Mouse (Mus musculus): ENCODE measurements around the gene Lce1c. TPM values are rescaled to one million over a fixed set of nuclear protein-coding genes. Genes with fewer than 3 reads are reported as not detected.

Gene Lce1c
- total and polyA plus RNA-seq, 3 experiments: not detected

DNA sequence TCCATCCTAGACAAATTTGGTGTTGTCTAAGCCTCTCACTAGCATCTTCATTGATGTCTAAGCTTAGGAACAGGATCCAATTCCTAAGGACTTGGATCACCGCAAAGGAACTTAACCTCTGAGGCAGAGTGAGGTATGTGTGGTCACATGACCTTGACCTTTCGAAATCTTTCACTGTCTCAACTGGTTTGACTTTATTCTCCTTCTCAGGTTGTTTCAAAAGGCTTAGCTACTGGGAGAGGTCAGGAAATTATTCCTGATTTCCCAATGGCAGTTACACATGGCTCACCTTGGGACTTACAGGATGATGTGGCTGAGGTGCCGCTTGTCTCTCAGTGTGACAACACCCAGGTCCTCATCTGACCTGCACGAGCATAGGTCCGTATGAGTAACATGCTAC is 43.6 kb downstream of the Lce1c start:
- no peak for DNase-seq (ENCODE audit: low read depth, low spot score)

More for the DNA sequence above, 43.6 kb downstream of the Lce1c start:
- no peaks in the 10 kb centered on the region for H3K36me3 ChIP-seq (ENCODE audit: control insufficient read depth in 1 of 2, insufficient read depth in 2 of 2, low read length in 2 of 2)
- no peak overlapping the region for H3K27ac ChIP-seq (ENCODE audit: control insufficient read depth, low read depth, low read length)
- no peaks in the 10 kb centered on the region for H3K79me2 ChIP-seq (ENCODE audit: control insufficient read depth, insufficient read depth, low read length, poor library complexity)
- no peak for TF ChIP-seq CHD1 (IDR thresholded peaks at IDR 0.05; ENCODE audit: low read depth, low read length)
- TF ChIP-seq SMC3 (IDR thresholded peaks at IDR 0.05; ENCODE audit: low read depth, low read length): no peak
- TF ChIP-seq TAL1 (IDR thresholded peaks at IDR 0.05; ENCODE audit: low read length): no peak
- TF ChIP-seq ELF1 (IDR thresholded peaks at IDR 0.05; ENCODE audit: low read depth, low read length): no peak
- no peak for TF ChIP-seq KAT2A (conservative IDR thresholded peaks at IDR 0.05; ENCODE audit: low read depth, low read length)
- TF ChIP-seq MAX (IDR thresholded peaks at IDR 0.05; ENCODE audit: low read length): no peak
- no peak for TF ChIP-seq USF1 (IDR thresholded peaks at IDR 0.05; ENCODE audit: low read depth, low read length)
- no peak for TF ChIP-seq RAD21 (IDR thresholded peaks at IDR 0.05; ENCODE audit: low read depth, low read length)
- no peak for TF ChIP-seq ZMIZ1 (IDR thresholded peaks at IDR 0.05; ENCODE audit: low read depth, low read length)
- H3K4me1 ChIP-seq (ENCODE audit: control insufficient read depth in 1 of 2, insufficient read depth in 2 of 2, low read length in 2 of 2): no peaks in the 10 kb centered on the region
- H3K27me3 ChIP-seq (ENCODE audit: control insufficient read depth in 1 of 2, insufficient read depth in 2 of 2, low read length in 2 of 2): no peaks in the 10 kb centered on the region; a peak in 1 of 4 replicates
- no peak overlapping the region for H3K4me3 ChIP-seq (ENCODE audit: control insufficient read depth in 1 of 2, insufficient read depth in 1 of 2, low read depth in 2 of 2, low read length in 2 of 2)
- H3K9me3 ChIP-seq (replicated peaks; ENCODE audit: insufficient read depth, low read length): no peaks in the 10 kb centered on the region
- H3K9ac ChIP-seq (ENCODE audit: control insufficient read depth, low read depth, low read length, poor library complexity, severe bottlenecking): no peak overlapping the region

Other genes starting within 250 kb of the Lce1c start
- gene Gm9774, start 249.8 kb upstream of the Lce1c start, total RNA-seq (2012; rRNA removed): 17.4 and 26.0 TPM in 2 replicates
- 100 to 1,000 TPM; 107 to 140 TPM for gene Gm9774, start 249.8 kb upstream of the Lce1c start, polyA plus RNA-seq (2012; ENCODE audit: insufficient read depth in 1 of 2, insufficient read length in 2 of 2, low read depth in 1 of 2, low replicate concordance in 2 of 2, missing spikeins in 1 of 2)
- not detected in 2 replicates for gene Sprr2k, start 246.7 kb upstream of the Lce1c start, total RNA-seq (2012; rRNA removed)
- not detected for gene Sprr2k, start 246.7 kb upstream of the Lce1c start, polyA plus RNA-seq (2012; ENCODE audit: insufficient read depth in 1 of 2, insufficient read length in 2 of 2, low read depth in 1 of 2, low replicate concordance in 2 of 2, missing spikeins in 1 of 2)
- not detected in 2 replicates for gene Sprr1b, start 240.5 kb upstream of the Lce1c start, total RNA-seq (2012; rRNA removed)
- gene Sprr1b, start 240.5 kb upstream of the Lce1c start, polyA plus RNA-seq (2012; ENCODE audit: insufficient read depth in 1 of 2, insufficient read length in 2 of 2, low read depth in 1 of 2, low replicate concordance in 2 of 2, missing spikeins in 1 of 2): not detected
- gene Sprr3, start 220.5 kb upstream of the Lce1c start, total RNA-seq (2012; rRNA removed): not detected in 2 replicates
- not detected for gene Sprr3, start 220.5 kb upstream of the Lce1c start, polyA plus RNA-seq (2012; ENCODE audit: insufficient read depth in 1 of 2, insufficient read length in 2 of 2, low read depth in 1 of 2, low replicate concordance in 2 of 2, missing spikeins in 1 of 2)
- gene Sprr1a, start 193.4 kb upstream of the Lce1c start, total RNA-seq (2012; rRNA removed): not detected in 2 replicates
- not detected for gene Sprr1a, start 193.4 kb upstream of the Lce1c start, polyA plus RNA-seq (2012; ENCODE audit: insufficient read depth in 1 of 2, insufficient read length in 2 of 2, low read depth in 1 of 2, low replicate concordance in 2 of 2, missing spikeins in 1 of 2)
- gene Sprr4, start 178.8 kb upstream of the Lce1c start, total RNA-seq (2012; rRNA removed): not detected in 2 replicates
- not detected for gene Sprr4, start 178.8 kb upstream of the Lce1c start, polyA plus RNA-seq (2012; ENCODE audit: insufficient read depth in 1 of 2, insufficient read length in 2 of 2, low read depth in 1 of 2, low replicate concordance in 2 of 2, missing spikeins in 1 of 2)
- not detected in 2 replicates for gene 2310046K23Rik, start 144.7 kb upstream of the Lce1c start, total RNA-seq (2012; rRNA removed)
- not detected for gene 2310046K23Rik, start 144.7 kb upstream of the Lce1c start, polyA plus RNA-seq (2012; ENCODE audit: insufficient read depth in 1 of 2, insufficient read length in 2 of 2, low read depth in 1 of 2, low replicate concordance in 2 of 2, missing spikeins in 1 of 2)
- not detected in 2 replicates for gene Ivl, start 105.5 kb upstream of the Lce1c start, total RNA-seq (2012; rRNA removed)
- gene Ivl, start 105.5 kb upstream of the Lce1c start, polyA plus RNA-seq (2012; ENCODE audit: insufficient read depth in 1 of 2, insufficient read length in 2 of 2, low read depth in 1 of 2, low replicate concordance in 2 of 2, missing spikeins in 1 of 2): not detected
- gene Smcp, start 90.2 kb upstream of the Lce1c start, total RNA-seq (2012; rRNA removed): not detected in 2 replicates
- not detected for gene Smcp, start 90.2 kb upstream of the Lce1c start, polyA plus RNA-seq (2012; ENCODE audit: insufficient read depth in 1 of 2, insufficient read length in 2 of 2, low read depth in 1 of 2, low replicate concordance in 2 of 2, missing spikeins in 1 of 2)
- gene 2210017I01Rik, start 71.8 kb upstream of the Lce1c start, total RNA-seq (2012; rRNA removed): not detected in 2 replicates
- not detected for gene 2210017I01Rik, start 71.8 kb upstream of the Lce1c start, polyA plus RNA-seq (2012; ENCODE audit: insufficient read depth in 1 of 2, insufficient read length in 2 of 2, low read depth in 1 of 2, low replicate concordance in 2 of 2, missing spikeins in 1 of 2)
- gene Lce6a, start 57.6 kb upstream of the Lce1c start, total RNA-seq (2012; rRNA removed): not detected in 2 replicates
- gene Lce6a, start 57.6 kb upstream of the Lce1c start, polyA plus RNA-seq (2012; ENCODE audit: insufficient read depth in 1 of 2, insufficient read length in 2 of 2, low read depth in 1 of 2, low replicate concordance in 2 of 2, missing spikeins in 1 of 2): not detected
- not detected in 2 replicates for gene Lce1a1, start 30.9 kb upstream of the Lce1c start, total RNA-seq (2012; rRNA removed)
- not detected for gene Lce1a1, start 30.9 kb upstream of the Lce1c start, polyA plus RNA-seq (2012; ENCODE audit: insufficient read depth in 1 of 2, insufficient read length in 2 of 2, low read depth in 1 of 2, low replicate concordance in 2 of 2, missing spikeins in 1 of 2)
- not detected in 2 replicates for gene Lce1b, start 22.3 kb upstream of the Lce1c start, total RNA-seq (2012; rRNA removed)
- gene Lce1b, start 22.3 kb upstream of the Lce1c start, polyA plus RNA-seq (2012; ENCODE audit: insufficient read depth in 1 of 2, insufficient read length in 2 of 2, low read depth in 1 of 2, low replicate concordance in 2 of 2, missing spikeins in 1 of 2): not detected
- not detected in 2 replicates for gene Lce1a2, start 8.9 kb upstream of the Lce1c start, total RNA-seq (2012; rRNA removed)
- not detected for gene Lce1a2, start 8.9 kb upstream of the Lce1c start, polyA plus RNA-seq (2012; ENCODE audit: insufficient read depth in 1 of 2, insufficient read length in 2 of 2, low read depth in 1 of 2, low replicate concordance in 2 of 2, missing spikeins in 1 of 2)
- gene Lce1d, start 8.0 kb downstream of the Lce1c start, total RNA-seq (2012; rRNA removed): not detected in 2 replicates
- not detected for gene Lce1d, start 8.0 kb downstream of the Lce1c start, polyA plus RNA-seq (2012; ENCODE audit: insufficient read depth in 1 of 2, insufficient read length in 2 of 2, low read depth in 1 of 2, low replicate concordance in 2 of 2, missing spikeins in 1 of 2)
- gene Lce1e, start 29.8 kb downstream of the Lce1c start, total RNA-seq (2012; rRNA removed): not detected in 2 replicates
- not detected for gene Lce1e, start 29.8 kb downstream of the Lce1c start, polyA plus RNA-seq (2012; ENCODE audit: insufficient read depth in 1 of 2, insufficient read length in 2 of 2, low read depth in 1 of 2, low replicate concordance in 2 of 2, missing spikeins in 1 of 2)
- not detected in 2 replicates for gene Lce1f, start 41.1 kb downstream of the Lce1c start, total RNA-seq (2012; rRNA removed)
- not detected for gene Lce1f, start 41.1 kb downstream of the Lce1c start, polyA plus RNA-seq (2012; ENCODE audit: insufficient read depth in 1 of 2, insufficient read length in 2 of 2, low read depth in 1 of 2, low replicate concordance in 2 of 2, missing spikeins in 1 of 2)
- gene Gm38119, start 59.8 kb downstream of the Lce1c start, total RNA-seq (2012; rRNA removed): not detected in 2 replicates
- not detected for gene Gm38119, start 59.8 kb downstream of the Lce1c start, polyA plus RNA-seq (2012; ENCODE audit: insufficient read depth in 1 of 2, insufficient read length in 2 of 2, low read depth in 1 of 2, low replicate concordance in 2 of 2, missing spikeins in 1 of 2)
- not detected in 2 replicates for gene Lce1g, start 73.1 kb downstream of the Lce1c start, total RNA-seq (2012; rRNA removed)
- not detected for gene Lce1g, start 73.1 kb downstream of the Lce1c start, polyA plus RNA-seq (2012; ENCODE audit: insufficient read depth in 1 of 2, insufficient read length in 2 of 2, low read depth in 1 of 2, low replicate concordance in 2 of 2, missing spikeins in 1 of 2)
- gene Lce1h, start 85.8 kb downstream of the Lce1c start, total RNA-seq (2012; rRNA removed): not detected in 2 replicates
- not detected for gene Lce1h, start 85.8 kb downstream of the Lce1c start, polyA plus RNA-seq (2012; ENCODE audit: insufficient read depth in 1 of 2, insufficient read length in 2 of 2, low read depth in 1 of 2, low replicate concordance in 2 of 2, missing spikeins in 1 of 2)
- not detected in 2 replicates for gene Lce1i, start 99.7 kb downstream of the Lce1c start, total RNA-seq (2012; rRNA removed)
- gene Lce1i, start 99.7 kb downstream of the Lce1c start, polyA plus RNA-seq (2012; ENCODE audit: insufficient read depth in 1 of 2, insufficient read length in 2 of 2, low read depth in 1 of 2, low replicate concordance in 2 of 2, missing spikeins in 1 of 2): not detected
- gene Lce1j, start 111.3 kb downstream of the Lce1c start, total RNA-seq (2012; rRNA removed): not detected in 2 replicates
- gene Lce1j, start 111.3 kb downstream of the Lce1c start, polyA plus RNA-seq (2012; ENCODE audit: insufficient read depth in 1 of 2, insufficient read length in 2 of 2, low read depth in 1 of 2, low replicate concordance in 2 of 2, missing spikeins in 1 of 2): not detected
- gene Lce1k, start 128.6 kb downstream of the Lce1c start, total RNA-seq (2012; rRNA removed): not detected in 2 replicates
- gene Lce1k, start 128.6 kb downstream of the Lce1c start, polyA plus RNA-seq (2012; ENCODE audit: insufficient read depth in 1 of 2, insufficient read length in 2 of 2, low read depth in 1 of 2, low replicate concordance in 2 of 2, missing spikeins in 1 of 2): not detected
- gene Kprp, start 148.0 kb downstream of the Lce1c start, total RNA-seq (2012; rRNA removed): not detected in 2 replicates
- gene Kprp, start 148.0 kb downstream of the Lce1c start, polyA plus RNA-seq (2012; ENCODE audit: insufficient read depth in 1 of 2, insufficient read length in 2 of 2, low read depth in 1 of 2, low replicate concordance in 2 of 2, missing spikeins in 1 of 2): not detected
- gene Lce1l, start 172.0 kb downstream of the Lce1c start, total RNA-seq (2012; rRNA removed): not detected in 2 replicates
- gene Lce1l, start 172.0 kb downstream of the Lce1c start, polyA plus RNA-seq (2012; ENCODE audit: insufficient read depth in 1 of 2, insufficient read length in 2 of 2, low read depth in 1 of 2, low replicate concordance in 2 of 2, missing spikeins in 1 of 2): not detected
- gene 2310050C09Rik, start 191.0 kb downstream of the Lce1c start, total RNA-seq (2012; rRNA removed): not detected in 2 replicates
- not detected for gene 2310050C09Rik, start 191.0 kb downstream of the Lce1c start, polyA plus RNA-seq (2012; ENCODE audit: insufficient read depth in 1 of 2, insufficient read length in 2 of 2, low read depth in 1 of 2, low replicate concordance in 2 of 2, missing spikeins in 1 of 2)
- gene Lce3a, start 247.0 kb downstream of the Lce1c start, total RNA-seq (2012; rRNA removed): not detected in 2 replicates
- not detected for gene Lce3a, start 247.0 kb downstream of the Lce1c start, polyA plus RNA-seq (2012; ENCODE audit: insufficient read depth in 1 of 2, insufficient read length in 2 of 2, low read depth in 1 of 2, low replicate concordance in 2 of 2, missing spikeins in 1 of 2)

All from MEL (cell line).